Mouse (Mus musculus): Measurements from ENCODE around the gene Coro7.

The Coro7 gene

GRCm38 (mm10) chr16:4611193-4611592 lies 68.4 kb downstream of the Coro7 start:
- no peak for DNase-seq

- DNase-seq: no peak
Observed at GRCm38 (mm10) chr16:4608532-4609059, 71.0 kb downstream of the Coro7 start.

- peak; percentile 83 for DNase-seq
Observed at GRCm38 (mm10) chr16:4607818-4608531, 71.6 kb downstream of the Coro7 start.

GRCm38 (mm10) chr16:4606431-4607084 lies 73.0 kb downstream of the Coro7 start:
- DNase-seq: peak; percentile 56

- no peak for DNase-seq
Observed at GRCm38 (mm10) chr16:4605514-4606131, 74.0 kb downstream of the Coro7 start.

GRCm38 (mm10) chr16:4604293-4604837 lies 75.2 kb downstream of the Coro7 start:
- no peak for DNase-seq

GRCm38 (mm10) chr16:4603453-4603837 lies 76.1 kb downstream of the Coro7 start:
- no peak for DNase-seq

- DNase-seq: no peak
Observed at GRCm38 (mm10) chr16:4602766-4603452, 76.7 kb downstream of the Coro7 start.

GRCm38 (mm10) chr16:4602189-4602588 lies 77.4 kb downstream of the Coro7 start:
- no peak for DNase-seq

GRCm38 (mm10) chr16:4600701-4601310 lies 78.8 kb downstream of the Coro7 start:
- DNase-seq: no peak

GRCm38 (mm10) chr16:4599616-4600015 lies 80.0 kb downstream of the Coro7 start:
- no peak for DNase-seq

GRCm38 (mm10) chr16:4598891-4599543 lies 80.6 kb downstream of the Coro7 start:
- no peak for DNase-seq

- DNase-seq: no peak
Observed at GRCm38 (mm10) chr16:4598041-4598440, 81.5 kb downstream of the Coro7 start.

- DNase-seq: no peak
Observed at GRCm38 (mm10) chr16:4597296-4597695, 82.3 kb downstream of the Coro7 start.

GRCm38 (mm10) chr16:4596836-4597235 lies 82.7 kb downstream of the Coro7 start:
- no peak for DNase-seq

- peak; percentile 62 for DNase-seq
Observed at GRCm38 (mm10) chr16:4596141-4596728, 83.3 kb downstream of the Coro7 start.

- DNase-seq: peak; percentile 78
Observed at GRCm38 (mm10) chr16:4595527-4595963, 84.0 kb downstream of the Coro7 start.

GRCm38 (mm10) chr16:4594814-4595526 lies 84.6 kb downstream of the Coro7 start:
- peak; percentile 52 for DNase-seq

GRCm38 (mm10) chr16:4593971-4594813 lies 85.4 kb downstream of the Coro7 start, which contains the start of gene Glis2:
TSS of gene Glis2 (plus strand) at chr16:4594713.
- DNase-seq: peak; percentile 65

All from cerebellum, adult 11-12 months (tissue).